Comparison of ENCODE assay signal across 11 mouse cellular contexts in the genomic region with DNA sequence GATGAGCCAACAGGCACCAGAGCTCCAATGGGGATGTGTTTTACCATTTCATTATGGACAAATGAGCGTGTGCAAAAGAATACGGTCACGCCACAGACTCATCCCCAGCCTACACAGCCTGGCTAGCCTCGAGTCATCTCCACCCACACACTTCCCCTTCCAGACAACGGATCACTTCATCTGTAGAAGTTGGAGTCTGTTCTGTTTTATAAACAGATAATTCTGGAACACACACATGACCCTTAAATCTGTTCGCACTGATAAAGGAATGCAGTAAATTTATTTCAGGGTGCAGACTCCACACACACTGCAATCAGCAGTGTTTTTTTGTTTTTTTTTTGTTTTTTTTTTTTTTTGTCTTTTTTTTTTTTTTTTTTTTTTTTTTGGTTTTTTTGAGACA. TPM values are rescaled to one million over a fixed set of nuclear protein-coding genes. Genes with fewer than 3 reads are reported as not detected.
DNase-seq lines count a peak whose midpoint lies in the region; ATAC-seq lines count a peak whose summit lies in the region.
"Had no signal": no experiment of that assay in that cellular context is flagged by ENCODE, and none has a peak within 500 bp of the region (broad histone marks: within the 10 kb centered on the region; RNA-seq: fewer than 3 reads in every experiment).

No protein-coding gene starts in this region.

- no peaks in the 10 kb centered on the region for H3K27me3 ChIP-seq in liver, embryonic 11.5 days (replicated peaks; ENCODE audit: control insufficient read depth, insufficient read depth, low read length)
- H3K27me3 ChIP-seq in hindbrain, embryonic 14.5 days (ENCODE audit: control insufficient read depth, insufficient read depth, low read length), result no peaks in the 10 kb centered on the region
- H3K27me3 ChIP-seq: embryonic facial prominence, embryonic 12.5 days had no signal

- DNase-seq in layer of hippocampus, adult 9-11 months, result peak; percentile 44
- no peak for DNase-seq in layer of hippocampus, adult 9-10 months (ENCODE audit: low spot score)
- DNase-seq in T-cell, adult 2 months (ENCODE audit: low spot score), result peak; percentile 45
- no peak for DNase-seq in liver, embryonic 11.5 days (ENCODE audit: low spot score)
- DNase-seq in naive thymus-derived CD4-positive, alpha-beta T cell, adult 2 months (ENCODE audit: low read depth), result peak; percentile 57
- no peak for DNase-seq in hindbrain, embryonic 14.5 days (ENCODE audit: low spot score)
- DNase-seq in kidney, postnatal 10 days, result no peak
- no peak for DNase-seq in left cerebral cortex, postnatal 14 days (ENCODE audit: low spot score in 2 of 2)

- H3K4me2 ChIP-seq in liver, embryonic 11.5 days, result peak overlapping the region; percentile 61
- no peak overlapping the region for H3K4me2 ChIP-seq in hindbrain, embryonic 14.5 days (replicated peaks)
- H3K4me2 ChIP-seq: embryonic facial prominence, embryonic 12.5 days; midbrain, embryonic 12.5 days had no signal

- ATAC-seq in liver, embryonic 11.5 days (replicated peaks; ENCODE audit: low FRiP score), result peak; percentile 92
- ATAC-seq in hindbrain, embryonic 14.5 days (ENCODE audit: low FRiP score), result no peak

- H3K9me3 ChIP-seq in liver, embryonic 11.5 days (ENCODE audit: control insufficient read depth, low read length), result no peaks in the 10 kb centered on the region
- no peaks in the 10 kb centered on the region for H3K9me3 ChIP-seq in hindbrain, embryonic 14.5 days (ENCODE audit: control insufficient read depth, low read length)
- H3K9me3 ChIP-seq: embryonic facial prominence, embryonic 12.5 days; midbrain, embryonic 12.5 days had no signal

- H3K4me3 ChIP-seq in liver, embryonic 11.5 days (ENCODE audit: low read depth, low read length), result peak overlapping the region; percentile 23
- no peak overlapping the region for H3K4me3 ChIP-seq in hindbrain, embryonic 14.5 days (replicated peaks; ENCODE audit: low read length)
- H3K4me3 ChIP-seq: embryonic facial prominence, embryonic 12.5 days; left cerebral cortex, adult 2 months; midbrain, embryonic 12.5 days had no signal

- H3K36me3 ChIP-seq in liver, embryonic 11.5 days (ENCODE audit: control insufficient read depth, insufficient read depth, low read length), result no peaks in the 10 kb centered on the region
- H3K36me3 ChIP-seq in hindbrain, embryonic 14.5 days (replicated peaks; ENCODE audit: control insufficient read depth, insufficient read depth), result no peaks in the 10 kb centered on the region
- H3K36me3 ChIP-seq: embryonic facial prominence, embryonic 12.5 days; midbrain, embryonic 12.5 days had no signal

- peaks cover 34% of the 10 kb centered on the region for H3K4me1 ChIP-seq in liver, embryonic 11.5 days (replicated peaks; ENCODE audit: control insufficient read depth, insufficient read depth, low read length)
- H3K4me1 ChIP-seq in hindbrain, embryonic 14.5 days (replicated peaks; ENCODE audit: control insufficient read depth, insufficient read depth, low read length), result no peaks in the 10 kb centered on the region
- H3K4me1 ChIP-seq: midbrain, embryonic 12.5 days had no signal

- H3K9ac ChIP-seq in liver, embryonic 11.5 days (ENCODE audit: low read depth, low read length), result peak overlapping the region; percentile 40
- no peak overlapping the region for H3K9ac ChIP-seq in hindbrain, embryonic 14.5 days
- H3K9ac ChIP-seq: embryonic facial prominence, embryonic 12.5 days; midbrain, embryonic 12.5 days had no signal

- H3K27ac ChIP-seq in liver, embryonic 11.5 days (ENCODE audit: low read depth, low read length), result peak overlapping the region; percentile 93
- no peak overlapping the region for H3K27ac ChIP-seq in hindbrain, embryonic 14.5 days
- H3K27ac ChIP-seq: embryonic facial prominence, embryonic 12.5 days; left cerebral cortex, adult 2 months; midbrain, embryonic 12.5 days had no signal

- WGBS in liver, embryonic 11.5 days, result 32% methylated on average over 6 of the region's 6 CpGs
- WGBS in hindbrain, embryonic 14.5 days, result 89% methylated on average over 6 of the region's 6 CpGs

- intact Hi-C loops in left cerebral cortex, postnatal 14 days (cut with DNase I), result loop anchor here (10.0 kb wide), 1 partner anchor 475 kb away; no protein-coding TSS in a partner anchor

RNA-seq across cellular contexts. Expression of gene Adcy7, which starts 7.5 kb away (rescaled TPM):
- 46.6 and 49.7 TPM in 2 replicates for polyA plus RNA-seq in liver, embryonic 11.5 days (2014; fragmentation: Nextera tagmentation; extraction: Ambion mirVana)
- 4.9 and 6.3 TPM in 2 replicates for polyA plus RNA-seq in hindbrain, embryonic 14.5 days (2014; fragmentation: Nextera tagmentation; extraction: Ambion mirVana)
- 1 to 10 TPM; 4.9 to 5.0 TPM for total RNA-seq in left cerebral cortex, postnatal 14 days (2021)

Comparison
In these comparisons a context has a peak if more than half of its experiments do, and no peak if none do; other contexts are left out.
1. DNase-seq: peak in layer of hippocampus, adult 9-11 months (single experiment), T-cell, adult 2 months (single experiment) and naive thymus-derived CD4-positive, alpha-beta T cell, adult 2 months (single experiment); none in layer of hippocampus, adult 9-10 months (single experiment), liver, embryonic 11.5 days (single experiment), hindbrain, embryonic 14.5 days (single experiment), kidney, postnatal 10 days (single experiment) and left cerebral cortex, postnatal 14 days (0 of 2).